Mouse (Mus musculus) heart, adult 2 months (tissue): ENCODE results near the gene Chrna1.

Source experiments
- CTCF ChIP-seq: fragments of 200-600 bp; IDR thresholded peaks from 2 replicates; pipeline ENCODE4 v1.8.1; 2022; ENCODE audit warnings: antibody characterized with exemption, mild to moderate bottlenecking, moderate library complexity
- EP300 ChIP-seq: fragments of 200-500 bp; IDR thresholded peaks from 2 replicates; pipeline ENCODE4 v1.6.1; 2011; ENCODE audit warnings: low read depth, low read length, control low read depth; ENCODE audit not compliant: insufficient read depth
- POLR2A ChIP-seq: fragments of 200-500 bp; IDR thresholded peaks from 2 replicates; pipeline ENCODE4 v1.6.1; 2011; ENCODE audit warnings: mild to moderate bottlenecking, low read depth, low read length, control low read depth; ENCODE audit not compliant: insufficient read depth

GRCm38 (mm10) chr2:73529356-73530330 lies 50.5 kb downstream of the Chrna1 start, which contains the start of gene Wipf1:
- TF ChIP-seq CTCF: no peak
- no peak for TF ChIP-seq EP300
- peak; percentile 2; the same call in 1 of the 2 replicates for TF ChIP-seq POLR2A
